Mouse (Mus musculus) heart, adult 2 months (tissue): ENCODE measurements around the gene Grb10. TPM values are rescaled to one million over a fixed set of nuclear protein-coding genes. Genes with fewer than 3 reads are reported as not detected.
A peak's percentile ranks its signal among the peaks of the same experiment; 100 is the strongest.

Experiments used
- DNase-seq, 2 experiments: peaks; one replicate each; pipeline ENCODE4 v3.0.0; 2021
- H3K27ac ChIP-seq: fragments of 200-600 bp; 2 replicates; pipeline ENCODE4 v1.8.1; 2022
- H3K27me3 ChIP-seq: fragments of 200-500 bp; 2 replicates; pipeline ENCODE4 v1.6.1; 2012; ENCODE audit warnings: mild to moderate bottlenecking, low read length, inconsistent platforms, mixed read lengths; ENCODE audit not compliant: control insufficient read depth, insufficient read depth
- H3K36me3 ChIP-seq: fragments of 200-500 bp; 2 replicates; pipeline ENCODE4 v1.6.1; 2012; ENCODE audit warnings: low read length, inconsistent platforms; ENCODE audit not compliant: control insufficient read depth, insufficient read depth
- H3K4me1 ChIP-seq: fragments of 200-500 bp; 2 replicates; pipeline ENCODE4 v1.6.1; 2011; ENCODE audit warnings: low read length; ENCODE audit not compliant: control insufficient read depth, insufficient read depth
- H3K4me3 ChIP-seq: fragments of 200-600 bp; 2 replicates; pipeline ENCODE4 v1.8.1; 2022
- H3K79me2 ChIP-seq: fragments of 200-500 bp; replicated peaks from 2 replicates; pipeline ENCODE4 v1.6.1; 2012; ENCODE audit warnings: mild to moderate bottlenecking, inconsistent platforms, low read length, moderate library complexity, mixed read lengths; ENCODE audit not compliant: control insufficient read depth, insufficient read depth
- H3K9ac ChIP-seq: fragments of 200-500 bp; 2 replicates; pipeline ENCODE4 v1.6.1; 2012; ENCODE audit warnings: low read depth, mild to moderate bottlenecking, control low read depth, inconsistent platforms, low read length, mixed read lengths
- CTCF ChIP-seq: fragments of 200-600 bp; IDR thresholded peaks from 2 replicates; pipeline ENCODE4 v1.8.1; 2022; ENCODE audit warnings: antibody characterized with exemption, mild to moderate bottlenecking, moderate library complexity
- EP300 ChIP-seq: fragments of 200-500 bp; IDR thresholded peaks from 2 replicates; pipeline ENCODE4 v1.6.1; 2011; ENCODE audit warnings: low read depth, low read length, control low read depth; ENCODE audit not compliant: insufficient read depth
- POLR2A ChIP-seq: fragments of 200-500 bp; IDR thresholded peaks from 2 replicates; pipeline ENCODE4 v1.6.1; 2011; ENCODE audit warnings: mild to moderate bottlenecking, low read depth, low read length, control low read depth; ENCODE audit not compliant: insufficient read depth
- WGBS: fragments of 180-500 bp; shearing (Covaris S2); methylation state at CpG from one replicate; pipeline ENCODE4 v1.1.7; 2018; 5-methylcytosine and 5-hydroxymethylcytosine counted together
- intact Hi-C: fragments of 180-260 bp; cut with DNase I; formaldehyde crosslinking; loops from one replicate; pipeline ENCODE4 v1.15.1; 2025
- polyA plus RNA-seq: library from polyadenylated mRNA; depleted of rRNA; stranded (reverse); fragments of >200 nt; gene quantifications from 2 replicates; pipeline ENCODE4 v1.2.3, GENCODE M21; 2012
- total RNA-seq, 2 experiments: library from RNA; stranded (reverse); gene quantifications; 2 replicates each; pipeline ENCODE4 v1.2.3; 2021

The Grb10 gene
- total and polyA plus RNA-seq, 3 experiments: 36.9 to 66.2 (median 65.1) TPM

GRCm38 (mm10) chr11:11954115-11954438, 84.4 kb downstream of the Grb10 start:
- intact Hi-C loops: loop anchor here (5.0 kb wide), 1 partner anchor 107 kb away; no protein-coding TSS in a partner anchor
- 70% methylated on average over 4 of the region's 4 CpGs for WGBS
- H3K4me1 ChIP-seq: peaks cover 6% of the 10 kb centered on the region
- H3K27me3 ChIP-seq: no peaks in the 10 kb centered on the region
- TF ChIP-seq POLR2A (no peak), EP300 (no peak), CTCF (no peak)
- no peak overlapping the region for H3K9ac ChIP-seq
- H3K4me3 ChIP-seq: no peak overlapping the region
- peak overlapping the region; percentile 45 for H3K27ac ChIP-seq
- no peaks in the 10 kb centered on the region for H3K79me2 ChIP-seq
- DNase-seq: no peak
- H3K36me3 ChIP-seq: peaks cover 21% of the 10 kb centered on the region

GRCm38 (mm10) chr11:11953364-11954114, 84.9 kb downstream of the Grb10 start:
- H3K4me3 ChIP-seq: no peak overlapping the region
- H3K27ac ChIP-seq: peak overlapping the region; percentile 45
- peaks cover 6% of the 10 kb centered on the region for H3K4me1 ChIP-seq
- WGBS: 58% methylated on average over 11 of the region's 11 CpGs
- TF ChIP-seq CTCF: no peak
- no peak for TF ChIP-seq POLR2A
- TF ChIP-seq EP300: no peak
- peaks cover 20% of the 10 kb centered on the region for H3K36me3 ChIP-seq
- no peaks in the 10 kb centered on the region for H3K79me2 ChIP-seq
- H3K9ac ChIP-seq: no peak overlapping the region
- intact Hi-C loops: loop anchor here (5.0 kb wide), 1 partner anchor 106 kb away; no protein-coding TSS in a partner anchor
- DNase-seq: peak in 1 of 2 experiments; percentile 21
- H3K27me3 ChIP-seq: no peaks in the 10 kb centered on the region

GRCm38 (mm10) chr11:11952569-11952968, 85.9 kb downstream of the Grb10 start:
- WGBS: 92% methylated on average over 1 of the region's 1 CpGs

GRCm38 (mm10) chr11:11948988-11949365, 89.5 kb downstream of the Grb10 start:
- H3K27ac ChIP-seq: no peak overlapping the region
- 75% methylated on average over 4 of the region's 4 CpGs for WGBS
- no peak for DNase-seq
- H3K9ac ChIP-seq: no peak overlapping the region
- no peak overlapping the region for H3K4me3 ChIP-seq
- H3K36me3 ChIP-seq: peaks cover 2% of the 10 kb centered on the region; the same call in 1 of the 2 replicates
- intact Hi-C loops: no loop called here
- H3K4me1 ChIP-seq: no peaks in the 10 kb centered on the region; the same call in 1 of the 2 replicates
- TF ChIP-seq EP300 (no peak), CTCF (no peak), POLR2A (no peak)
- no peaks in the 10 kb centered on the region for H3K79me2 ChIP-seq
- no peaks in the 10 kb centered on the region for H3K27me3 ChIP-seq

More at GRCm38 (mm10) chr11:11952569-11952968, 85.9 kb downstream of the Grb10 start:
- Histone ChIP-seq H3K4me3 (no peak overlapping the region), H3K36me3 (peaks cover 16% of the 10 kb centered on the region), H3K4me1 (peaks cover 2% of the 10 kb centered on the region), H3K27ac (no peak overlapping the region), H3K27me3 (no peaks in the 10 kb centered on the region), H3K79me2 (no peaks in the 10 kb centered on the region), H3K9ac (no peak overlapping the region)
- no peak for DNase-seq
- intact Hi-C loops: loop anchor here (5.0 kb wide), 1 partner anchor 105 kb away; no protein-coding TSS in a partner anchor
- TF ChIP-seq CTCF: no peak
- no peak for TF ChIP-seq POLR2A
- no peak for TF ChIP-seq EP300

GRCm38 (mm10) chr11:11948321-11948987, 90.0 kb downstream of the Grb10 start:
- H3K36me3 ChIP-seq: no peaks in the 10 kb centered on the region; the same call in 1 of the 2 replicates
- WGBS: 48% methylated on average over 9 of the region's 9 CpGs
- no peaks in the 10 kb centered on the region for H3K79me2 ChIP-seq
- DNase-seq: no peak
- no peak overlapping the region for H3K9ac ChIP-seq
- H3K4me3 ChIP-seq: no peak overlapping the region
- TF ChIP-seq EP300: no peak
- intact Hi-C loops: no loop called here
- H3K27me3 ChIP-seq: no peaks in the 10 kb centered on the region
- no peak overlapping the region for H3K27ac ChIP-seq
- no peaks in the 10 kb centered on the region for H3K4me1 ChIP-seq

- no peak for DNase-seq
- H3K4me1 ChIP-seq: no peaks in the 10 kb centered on the region
- intact Hi-C loops: no loop called here
- WGBS: 71% methylated on average over 5 of the region's 5 CpGs
- H3K27me3 ChIP-seq: no peaks in the 10 kb centered on the region
- TF ChIP-seq EP300: no peak
- TF ChIP-seq CTCF: no peak
- no peak for TF ChIP-seq POLR2A
- no peak overlapping the region for H3K4me3 ChIP-seq
- no peak overlapping the region for H3K9ac ChIP-seq
- peaks cover 1% of the 10 kb centered on the region for H3K36me3 ChIP-seq
- no peak overlapping the region for H3K27ac ChIP-seq
- H3K79me2 ChIP-seq: no peaks in the 10 kb centered on the region
Measured at GRCm38 (mm10) chr11:11947857-11948256, 90.6 kb downstream of the Grb10 start.
